Comparison of ENCODE assay signal across 17 mouse cellular contexts in the genomic region with DNA sequence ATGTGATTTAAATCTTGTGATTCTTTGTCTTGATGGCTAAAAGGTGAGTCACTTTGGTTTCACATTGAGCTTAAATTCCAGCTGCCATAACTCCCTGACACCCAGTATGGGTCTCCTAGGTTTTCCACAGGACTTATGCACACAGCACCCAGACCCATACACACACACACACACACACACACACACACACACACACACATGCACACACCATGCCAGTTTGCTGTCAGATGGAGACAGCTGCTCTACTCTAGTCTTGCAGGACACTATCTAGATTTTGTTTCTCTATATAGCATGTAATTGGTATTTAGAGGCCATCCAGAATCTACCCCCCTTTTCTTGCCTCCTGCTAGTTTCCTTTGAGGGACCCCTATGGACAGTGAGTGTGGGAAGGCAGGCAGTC.
"Had no signal": no experiment of that assay in that cellular context is flagged by ENCODE, and none has a peak within 500 bp of the region (broad histone marks: within the 10 kb centered on the region; RNA-seq: fewer than 3 reads in every experiment).

No protein-coding gene starts in this region.

- DNase-seq: retina, postnatal 1 day; right cerebral cortex, adult 18-20 months; right cerebral cortex, postnatal 14 days; right cerebral cortex, postnatal 25 days; right cerebral cortex, postnatal 4 days; spleen, adult 18-20 months; thymus, adult 18-20 months; thymus, adult 2 months; thymus, postnatal 14 days; thymus, postnatal 25 days; thymus, postnatal 36 days; thymus, postnatal 4 days had no signal

- H3K4me2 ChIP-seq: neural tube, embryonic 12.5 days; neural tube, embryonic 13.5 days; neural tube, embryonic 15.5 days; stomach, embryonic 15.5 days had no signal

- H3K4me1 ChIP-seq: neural tube, embryonic 12.5 days; stomach, embryonic 15.5 days had no signal

- H3K9me3 ChIP-seq: neural tube, embryonic 12.5 days; neural tube, embryonic 13.5 days; neural tube, embryonic 15.5 days; stomach, embryonic 15.5 days had no signal

- H3K27ac ChIP-seq: neural tube, embryonic 12.5 days; neural tube, embryonic 13.5 days; neural tube, embryonic 15.5 days; stomach, embryonic 15.5 days; stomach, postnatal 0 days had no signal

- H3K4me3 ChIP-seq: neural tube, embryonic 12.5 days; neural tube, embryonic 13.5 days; neural tube, embryonic 15.5 days; stomach, embryonic 15.5 days had no signal

- H3K36me3 ChIP-seq: neural tube, embryonic 12.5 days; stomach, embryonic 15.5 days had no signal

- H3K27me3 ChIP-seq: neural tube, embryonic 13.5 days; neural tube, embryonic 15.5 days; stomach, embryonic 15.5 days had no signal

- H3K9ac ChIP-seq: neural tube, embryonic 12.5 days; neural tube, embryonic 13.5 days; neural tube, embryonic 15.5 days; stomach, embryonic 15.5 days had no signal
